Mouse (Mus musculus) G1E (cell line): ENCODE measurements around the gene P2rx4.

Experiments
- CTCF ChIP-seq: IDR thresholded peaks from 2 replicates; pipeline ENCODE4 v1.5.1; 2012; ENCODE audit warnings: low read depth, low read length, inconsistent platforms, mixed read lengths
- GATA1 ChIP-seq: IDR thresholded peaks from 2 replicates; pipeline ENCODE4 v1.6.1; 2012; ENCODE audit warnings: borderline replicate concordance, low read length, inconsistent platforms, mixed read lengths
- GATA2 ChIP-seq: IDR thresholded peaks from 2 replicates; pipeline ENCODE4 v1.6.1; 2012; ENCODE audit warnings: low read depth, low read length, inconsistent platforms, borderline replicate concordance

DNA sequence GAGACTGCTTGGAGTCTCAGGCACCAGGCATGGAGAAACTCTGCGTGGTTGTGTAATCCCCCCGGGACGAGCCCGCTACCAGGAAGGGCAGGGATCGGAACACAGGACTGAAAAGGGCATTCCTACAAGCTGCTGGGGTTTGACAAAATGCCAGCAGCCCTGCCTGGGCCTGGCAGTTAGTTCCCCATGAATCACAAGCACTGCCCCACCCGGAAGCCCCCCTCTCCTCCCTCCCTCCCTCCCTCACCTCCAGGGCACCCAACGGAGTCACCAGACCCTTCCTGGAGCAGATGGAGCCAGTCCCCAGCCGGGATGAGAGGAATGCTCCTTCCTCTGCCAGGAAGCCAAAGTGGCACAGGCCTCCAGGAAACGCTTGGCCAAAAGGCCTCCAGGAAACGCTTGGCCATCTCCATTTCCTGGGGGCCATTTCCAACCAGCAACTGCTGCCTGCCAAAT lies 63.5 kb downstream of the P2rx4 start:
- TF ChIP-seq GATA1 (no peak), CTCF (no peak), GATA2 (no peak)
